Mouse (Mus musculus) adrenal gland, postnatal 36 days (tissue): ENCODE results near the gene Serpinb7. TPM values are rescaled to one million over a fixed set of nuclear protein-coding genes. Genes with fewer than 3 reads are reported as not detected.

Experiments used
- DNase-seq, 2 experiments: peaks; one replicate each; pipeline ENCODE4 v3.0.0; 2021; ENCODE audit warnings: mixed read lengths in 1 of 2
- total RNA-seq, 2 experiments: library from RNA; stranded (reverse); gene quantifications; 2 replicates each; pipeline ENCODE4 v1.2.3; 2021

Gene Serpinb7
- total RNA-seq, 2 experiments from 2014 or later, result not detected

- DNase-seq, result no peak
Observed at GRCm38 (mm10) chr1:107489577-107489976, 90.1 kb downstream of the Serpinb7 start.

GRCm38 (mm10) chr1:107496789-107497188 lies 97.3 kb downstream of the Serpinb7 start:
- DNase-seq, result no peak

- no peak for DNase-seq
Observed at GRCm38 (mm10) chr1:107502025-107502424, 102.6 kb downstream of the Serpinb7 start.

Other genes with a start within 250 kb of the Serpinb7 start
- gene Serpinb3b, start 121.3 kb upstream of the Serpinb7 start, total RNA-seq, result not detected
- gene Serpinb3c, start 121.3 kb upstream of the Serpinb7 start, total RNA-seq, result not detected
- gene Serpinb11, start 38.5 kb upstream of the Serpinb7 start, total RNA-seq, result not detected
- under 1 TPM in 1 of 2 experiments, not detected in 1; 0.36 TPM for gene Serpinb2, start 111.8 kb downstream of the Serpinb7 start, total RNA-seq
- 1 to 10 TPM; 2.8 to 4.3 TPM for gene Serpinb8, start 190.4 kb downstream of the Serpinb7 start, total RNA-seq